Mouse (Mus musculus): ENCODE measurements at regions not wholly inside any gene's neighbourhood (a gene's known extent, or its start where the extent isn't known, plus 50 kb on each side); places are given as distances from the start of the nearest gene placed in this dataset.

GRCm38 (mm10) chr9:61757806-61758205, 156.5 kb downstream of the Rplp1 start:
- DNase-seq (ENCODE audit: low spot score): no peak

DNA sequence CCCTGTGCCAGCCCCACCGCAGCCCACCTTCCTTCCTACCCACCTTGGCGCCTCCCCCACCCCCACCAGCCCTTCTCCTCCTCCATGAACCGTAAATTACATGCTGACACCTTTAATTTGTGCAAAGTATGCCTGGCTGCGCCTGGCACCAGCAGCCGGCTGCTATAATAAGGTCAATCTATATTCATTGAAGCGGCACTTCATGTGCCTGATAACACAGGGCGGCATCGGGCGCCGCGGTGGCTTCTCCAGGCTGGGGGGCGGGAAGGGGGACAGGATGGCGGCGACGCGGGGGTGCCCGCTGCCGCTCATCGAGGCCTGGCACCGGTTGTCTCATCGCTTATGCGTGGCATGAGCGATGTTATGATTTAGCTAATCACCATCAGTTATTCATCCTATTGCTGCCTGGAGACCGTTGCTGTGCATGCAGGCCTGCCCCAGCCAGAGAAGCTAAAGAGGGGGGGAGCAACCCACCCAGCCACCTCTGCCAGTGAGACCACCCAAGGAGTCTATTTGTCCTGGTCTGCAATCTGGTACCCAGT, 157.5 kb downstream of the Rplp1 start:
- DNase-seq (ENCODE audit: low spot score): no peak

GRCm38 (mm10) chr9:61756224-61756800, 158.0 kb downstream of the Rplp1 start:
- DNase-seq (ENCODE audit: low spot score): no peak

GRCm38 (mm10) chr9:61755311-61755710, 159.0 kb downstream of the Rplp1 start:
- no peak for DNase-seq (ENCODE audit: low spot score)

- no peak for DNase-seq (ENCODE audit: low spot score)
These were observed 160.5 kb downstream of the Rplp1 start for GRCm38 (mm10) chr9:61753795-61754194.

GRCm38 (mm10) chr9:61749201-61749600, 165.1 kb downstream of the Rplp1 start:
- DNase-seq (ENCODE audit: low spot score): no peak

DNA sequence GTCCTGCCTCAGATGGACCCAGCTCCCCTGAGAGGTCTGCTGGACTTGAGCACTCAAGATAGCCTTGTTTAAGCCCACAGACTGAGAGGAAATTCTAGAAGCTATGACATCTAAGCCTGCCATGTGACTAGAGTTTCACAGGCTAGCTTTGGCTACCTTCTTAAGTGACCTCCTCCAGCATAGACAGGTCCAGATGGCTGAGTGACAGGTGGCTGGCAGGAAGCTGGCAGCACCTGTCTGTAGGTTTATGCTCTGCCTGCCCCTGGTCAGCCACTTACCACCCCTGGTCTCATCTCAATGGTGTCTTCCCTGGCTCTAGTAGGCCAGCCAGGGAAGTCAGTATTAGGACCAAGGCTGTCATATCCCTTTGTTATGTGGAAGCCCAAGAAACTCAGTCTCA, 165.9 kb downstream of the Rplp1 start:
- no peak for DNase-seq (ENCODE audit: low spot score)

DNA sequence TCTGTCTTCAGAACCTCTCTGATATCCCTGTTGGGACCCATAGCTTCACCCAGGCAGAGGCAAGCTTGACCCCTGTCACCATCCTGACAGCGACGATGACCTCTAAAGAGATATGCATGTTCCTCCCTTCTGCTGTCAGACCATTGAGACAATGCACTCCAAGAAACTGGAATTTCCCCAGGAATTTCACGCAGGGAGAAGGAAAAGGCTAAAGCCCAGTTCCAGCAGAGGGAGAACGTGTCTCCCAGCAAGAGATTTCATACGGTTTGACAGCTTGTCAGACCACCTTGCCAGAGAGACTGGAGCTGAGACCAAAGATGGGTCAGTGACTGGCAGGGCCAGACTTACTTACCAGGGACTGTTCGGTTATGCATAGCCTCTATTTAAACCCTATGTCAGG, 167.9 kb downstream of the Rplp1 start:
- no peak for DNase-seq (ENCODE audit: low spot score)

DNA sequence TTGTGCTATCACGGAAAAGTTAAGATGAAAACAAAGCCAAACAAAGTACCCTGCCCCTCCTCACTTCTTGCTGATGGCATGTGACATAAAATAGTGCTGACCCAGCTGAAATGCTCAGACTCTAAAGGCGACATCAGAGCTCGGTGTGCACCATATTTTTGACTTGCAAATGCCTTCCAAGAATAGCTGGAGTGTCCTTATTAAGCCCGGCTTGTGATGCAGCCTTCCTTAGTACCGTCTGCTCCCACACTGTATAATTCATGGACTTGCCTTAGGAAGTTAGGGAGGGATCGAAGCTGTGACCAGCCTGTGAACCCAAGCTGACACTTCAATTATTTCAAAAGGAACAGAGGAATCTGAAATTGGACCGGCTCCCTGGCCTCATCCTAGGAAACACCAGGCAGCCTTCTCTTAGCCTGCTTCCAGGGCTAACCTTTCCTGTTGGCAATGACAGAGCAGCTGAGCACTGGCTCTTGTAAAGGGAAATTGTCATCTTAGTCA, 169.0 kb downstream of the Rplp1 start:
- no peak for DNase-seq (ENCODE audit: low spot score)

DNA sequence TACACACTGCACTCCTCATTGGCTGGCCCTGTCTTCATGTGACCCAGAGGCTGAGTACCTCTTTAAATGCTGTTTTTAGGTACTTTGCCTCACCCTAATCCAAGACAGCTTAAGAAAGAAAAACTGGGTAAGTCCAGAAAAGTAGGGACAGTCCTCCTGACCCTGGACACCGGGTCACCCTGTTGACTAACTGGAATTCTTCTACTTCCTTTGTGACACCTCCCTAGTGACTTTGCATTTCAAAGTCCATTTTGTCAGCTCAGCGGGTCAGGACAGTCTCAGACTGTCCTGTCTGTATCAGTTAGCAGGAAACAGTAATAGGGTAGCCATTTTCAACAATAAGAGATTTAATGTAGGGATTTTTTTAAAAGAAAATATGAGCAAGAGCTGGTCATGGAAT, 180.8 kb downstream of the Rplp1 start:
- no peak for DNase-seq (ENCODE audit: low spot score)

- no peak for DNase-seq (ENCODE audit: low spot score)
These were observed 181.6 kb downstream of the Rplp1 start for GRCm38 (mm10) chr9:61732747-61733146.

DNA sequence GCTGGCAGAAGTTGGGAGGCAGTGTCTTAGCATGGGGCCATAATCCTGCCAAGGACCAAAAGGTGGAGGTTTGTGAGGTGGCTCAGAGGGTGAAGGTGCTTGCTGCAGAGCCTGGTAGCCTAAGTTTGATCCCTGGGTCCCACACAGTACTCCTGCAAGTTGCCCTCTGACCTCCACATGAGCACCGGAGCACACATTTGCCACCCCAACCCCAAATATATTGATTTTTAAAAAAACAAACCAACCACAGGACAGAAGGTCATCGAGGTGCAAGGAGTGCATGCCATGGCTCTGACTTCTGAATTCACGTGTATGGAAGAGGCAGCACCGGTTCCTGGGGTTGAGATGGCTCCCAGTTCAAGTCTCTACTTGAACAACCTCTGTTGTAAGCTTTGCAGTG, 186.2 kb downstream of the Rplp1 start:
- no peak for DNase-seq (ENCODE audit: low spot score)

- no peak for DNase-seq (ENCODE audit: low spot score)
These were observed 186.7 kb downstream of the Rplp1 start for GRCm38 (mm10) chr9:61727651-61728050.

GRCm38 (mm10) chr9:61724070-61724469, 190.3 kb downstream of the Rplp1 start:
- no peak for DNase-seq (ENCODE audit: low spot score)

DNA sequence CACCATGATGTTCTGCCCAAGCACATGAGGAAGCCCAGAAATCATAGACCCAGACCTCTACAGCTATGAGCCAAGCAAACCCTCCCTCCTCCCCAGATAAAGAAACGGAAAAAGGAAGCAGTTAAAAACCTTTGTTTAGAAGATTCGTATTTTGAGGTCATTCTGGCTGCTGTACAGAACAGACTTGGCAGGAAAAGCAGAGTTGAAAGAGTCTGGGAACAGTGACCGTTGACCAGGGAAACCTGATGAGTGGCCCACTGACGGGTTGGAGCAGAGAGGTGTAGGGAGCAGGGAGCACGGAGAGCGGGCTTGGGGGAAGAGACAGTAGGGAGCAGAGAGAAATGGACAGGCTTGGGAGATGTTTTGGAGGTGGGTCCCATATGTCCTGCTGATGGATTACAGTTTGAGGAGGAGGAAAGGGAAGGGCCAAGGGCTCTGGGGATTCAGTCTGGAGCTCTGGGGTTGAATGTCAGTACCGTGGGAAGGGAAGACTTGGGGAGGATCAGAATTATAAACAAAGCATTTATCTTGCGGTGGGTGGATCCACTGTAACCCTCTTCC, 191.2 kb downstream of the Rplp1 start:
- DNase-seq (ENCODE audit: low spot score): no peak

- DNase-seq (ENCODE audit: low spot score): no peak
These were observed 192.5 kb downstream of the Rplp1 start for GRCm38 (mm10) chr9:61721851-61722250.

- DNase-seq (ENCODE audit: low spot score): no peak
These were observed 193.3 kb downstream of the Rplp1 start for GRCm38 (mm10) chr9:61721071-61721470.

- DNase-seq (ENCODE audit: low spot score): no peak
These were observed 194.1 kb downstream of the Rplp1 start for GRCm38 (mm10) chr9:61720206-61720605.

- DNase-seq (ENCODE audit: low spot score): no peak
These were observed 197.6 kb downstream of the Rplp1 start for GRCm38 (mm10) chr9:61716751-61717150.

DNA sequence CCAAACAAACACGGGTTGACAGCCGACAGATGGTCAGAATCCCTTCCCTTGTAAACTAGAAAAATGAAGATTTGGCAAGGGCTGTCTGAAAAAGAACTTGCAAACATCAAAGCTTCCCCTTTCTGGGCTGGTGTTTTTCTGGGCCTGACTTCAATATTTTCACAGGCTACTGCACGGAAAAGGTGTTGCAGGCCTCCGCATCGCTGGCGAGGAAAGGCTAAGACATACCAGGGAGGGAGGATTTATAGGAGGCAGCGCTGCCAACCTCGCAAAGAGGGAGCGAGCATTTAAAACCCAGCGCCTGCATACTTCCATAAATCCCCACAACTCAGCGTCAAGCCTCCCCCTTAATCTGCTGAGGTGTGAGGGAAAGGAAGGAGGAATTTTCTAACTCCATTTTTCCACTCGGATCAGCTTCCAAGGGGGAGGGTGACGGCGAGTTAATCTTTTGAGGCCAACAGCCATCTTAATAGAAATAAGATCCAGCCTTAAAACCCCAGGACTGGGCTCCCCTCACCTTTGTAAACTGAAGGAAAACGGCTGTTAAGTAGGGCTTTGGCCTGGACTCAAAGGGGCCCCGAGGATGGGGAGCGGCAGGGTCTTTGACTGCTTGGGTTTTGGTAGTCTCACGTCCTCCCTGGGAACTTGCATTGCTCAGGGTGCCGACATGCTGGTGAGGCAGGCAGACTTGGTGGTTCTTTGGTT, 199.9 kb downstream of the Rplp1 start:
- DNase-seq (ENCODE audit: low spot score): no peak

DNA sequence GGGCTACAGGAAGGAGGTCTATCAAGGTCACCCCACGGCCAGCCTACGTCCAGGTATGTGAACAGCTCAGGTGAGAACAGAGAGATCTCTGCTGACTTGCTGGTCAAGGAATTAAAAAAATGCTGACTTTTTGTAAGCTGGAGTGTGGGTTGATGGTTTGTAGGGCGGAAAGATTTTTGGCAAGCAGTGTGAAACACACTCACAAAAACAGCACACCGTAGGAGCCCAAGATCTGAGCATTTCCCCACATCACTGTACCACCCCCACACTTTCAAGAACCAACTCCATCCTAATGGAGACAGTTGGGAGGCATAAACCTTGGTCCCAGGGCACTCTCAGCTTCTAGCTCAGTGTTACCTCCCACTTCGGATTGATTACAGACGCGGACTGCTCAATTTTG, 200.5 kb downstream of the Rplp1 start:
- no peak for DNase-seq (ENCODE audit: low spot score)

DNA sequence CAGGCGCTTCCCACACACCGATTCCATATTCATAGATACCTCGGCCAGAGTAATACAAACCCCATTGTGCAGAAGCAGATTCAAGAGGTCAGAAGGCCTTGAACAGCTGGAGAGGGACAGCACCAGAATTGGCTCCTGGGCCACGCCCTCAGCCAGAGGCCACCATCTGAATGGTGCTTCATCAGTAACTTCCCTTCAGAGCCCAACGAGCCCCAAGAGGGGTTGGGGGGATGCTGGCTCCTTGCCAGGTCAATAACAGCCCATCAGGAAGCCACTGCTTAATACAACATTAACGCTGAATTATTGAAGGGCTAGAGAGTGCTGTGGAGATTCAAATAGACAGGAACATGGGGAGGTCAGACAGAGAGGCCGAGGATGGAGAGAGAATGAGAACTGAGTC, 203.0 kb downstream of the Rplp1 start:
- no peak for DNase-seq (ENCODE audit: low spot score)

DNA sequence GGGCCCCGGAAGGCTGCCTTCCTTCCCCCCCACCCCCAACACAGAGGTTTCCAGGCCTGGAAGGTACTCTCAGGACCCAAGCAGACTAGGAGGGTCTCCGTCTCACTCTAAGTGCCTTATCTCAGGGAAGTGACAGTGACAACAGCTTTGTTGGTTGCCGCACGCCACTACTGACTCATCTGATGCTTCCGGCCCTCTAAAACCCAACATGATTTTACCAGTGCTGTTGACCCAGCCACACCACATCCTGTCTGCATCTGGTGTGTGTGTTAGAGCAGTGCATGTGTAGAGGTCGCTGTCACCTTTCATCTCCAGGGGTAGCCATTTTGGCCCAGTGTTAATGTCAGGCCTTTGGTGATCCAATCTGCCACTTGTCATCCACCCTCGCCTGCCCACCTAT, 206.5 kb downstream of the Rplp1 start:
- DNase-seq (ENCODE audit: low spot score): no peak
